15 mouse cellular contexts compared by ENCODE assay signal in the genomic region with DNA sequence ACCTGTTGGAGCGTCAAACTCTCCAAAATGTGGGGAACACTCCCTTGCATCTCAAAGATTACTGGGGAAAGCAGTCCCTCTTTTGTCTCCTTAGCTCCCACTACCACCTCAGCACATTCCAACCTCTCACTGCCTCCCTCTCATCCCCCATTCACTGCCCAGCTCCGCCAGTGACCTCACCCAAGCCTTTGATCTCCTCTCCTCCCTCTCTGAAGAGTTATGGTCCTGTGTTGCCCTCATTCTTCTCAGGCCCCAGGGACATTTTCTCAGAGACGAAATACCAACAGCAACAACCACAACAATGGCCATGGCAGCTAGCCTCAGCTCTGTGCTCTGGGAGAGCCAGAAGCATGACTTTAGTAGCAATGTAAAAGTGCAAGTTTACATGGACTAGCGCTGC. TPM values are rescaled to one million over a fixed set of nuclear protein-coding genes. Genes with fewer than 3 reads are reported as not detected.
A peak's percentile ranks its signal among the peaks of the same experiment; 100 is the strongest.
DNase-seq lines count a peak whose midpoint lies in the region; ATAC-seq lines count a peak whose summit lies in the region.
"Had no signal": no experiment of that assay in that cellular context is flagged by ENCODE, and none has a peak within 500 bp of the region (broad histone marks: within the 10 kb centered on the region; RNA-seq: fewer than 3 reads in every experiment).

No protein-coding gene starts in this region.

- no peak for ATAC-seq in hindbrain, embryonic 12.5 days (ENCODE audit: low FRiP score)

- 0 out of 2 replicates have a peak, but pooled peaks cover 4% of the 10 kb centered on the region for H3K9me3 ChIP-seq in hindbrain, embryonic 10.5 days
- H3K9me3 ChIP-seq in hindbrain, embryonic 12.5 days (replicated peaks), result no peaks in the 10 kb centered on the region
- H3K9me3 ChIP-seq: liver, embryonic 13.5 days had no signal

- no peak overlapping the region for H3K4me2 ChIP-seq in hindbrain, embryonic 12.5 days (replicated peaks)
- H3K4me2 ChIP-seq: liver, embryonic 13.5 days had no signal

- DNase-seq in adrenal gland, adult (ENCODE audit: inconsistent age in 2 of 2, low spot score in 1 of 2), result peak; percentile 58 to 75
- no peak for DNase-seq in adrenal gland, postnatal 25 days
- peak; percentile 27 for DNase-seq in hindbrain, embryonic 10.5 days (ENCODE audit: low spot score)
- DNase-seq in testis, postnatal 10 days (ENCODE audit: low spot score), result peak; percentile 36
- DNase-seq in testis, postnatal 14 days (ENCODE audit: low spot score), result no peak
- DNase-seq in urinary bladder, postnatal 36 days (ENCODE audit: low spot score in 2 of 2), result no peak
- DNase-seq in urinary bladder, adult 18-20 months (ENCODE audit: low spot score in 2 of 2), result no peak
- DNase-seq: cerebellum, adult 9-10 months; heart, adult 18-20 months; kidney, postnatal 10 days; liver, embryonic 13.5 days; thymus, postnatal 36 days had no signal

- WGBS in hindbrain, embryonic 10.5 days, result 21% methylated on average over 4 of the region's 4 CpGs
- WGBS in hindbrain, embryonic 12.5 days, result 23% methylated on average over 4 of the region's 4 CpGs

- H3K9ac ChIP-seq in hindbrain, embryonic 12.5 days, result no peak overlapping the region
- H3K9ac ChIP-seq: liver, embryonic 13.5 days had no signal

- H3K27ac ChIP-seq in hindbrain, embryonic 10.5 days, result peak overlapping the region; percentile 83
- H3K27ac ChIP-seq in hindbrain, embryonic 12.5 days, result no peak overlapping the region
- H3K27ac ChIP-seq: liver, embryonic 13.5 days had no signal

- H3K36me3 ChIP-seq in hindbrain, embryonic 10.5 days, result no peaks in the 10 kb centered on the region
- no peaks in the 10 kb centered on the region for H3K36me3 ChIP-seq in hindbrain, embryonic 12.5 days
- H3K36me3 ChIP-seq: liver, embryonic 13.5 days had no signal

- H3K27me3 ChIP-seq in hindbrain, embryonic 10.5 days (ENCODE audit: insufficient read depth, poor library complexity, severe bottlenecking), result no peaks in the 10 kb centered on the region
- H3K27me3 ChIP-seq in hindbrain, embryonic 12.5 days, result no peaks in the 10 kb centered on the region
- H3K27me3 ChIP-seq: liver, embryonic 13.5 days had no signal

- no peak overlapping the region for H3K4me3 ChIP-seq in hindbrain, embryonic 10.5 days
- H3K4me3 ChIP-seq in hindbrain, embryonic 12.5 days, result no peak overlapping the region
- H3K4me3 ChIP-seq: liver, embryonic 13.5 days had no signal

- peaks cover 59% of the 10 kb centered on the region for H3K4me1 ChIP-seq in hindbrain, embryonic 10.5 days (replicated peaks)
- peaks cover 19% of the 10 kb centered on the region for H3K4me1 ChIP-seq in hindbrain, embryonic 12.5 days

RNA-seq across cellular contexts. Expression of gene Ncf2, which starts 8.7 kb away (rescaled TPM):
- total RNA-seq in adrenal gland, postnatal 25 days (2021), result 4.0 and 4.2 TPM in 2 replicates
- polyA plus RNA-seq in hindbrain, embryonic 10.5 days (2016; fragmentation: Nextera tagmentation; extraction: Ambion mirVana), result 2.5 and 4.2 TPM in 2 replicates
- polyA plus RNA-seq in hindbrain, embryonic 12.5 days (2016; fragmentation: Nextera tagmentation; extraction: Ambion mirVana), result 2.3 and 2.9 TPM in 2 replicates

RNA-seq across cellular contexts. Expression of gene Arpc5, which starts 24.9 kb away (rescaled TPM):
- 111 and 124 TPM in 2 replicates for total RNA-seq in adrenal gland, postnatal 25 days (2021)
- 231 and 256 TPM in 2 replicates for polyA plus RNA-seq in hindbrain, embryonic 10.5 days (2016; fragmentation: Nextera tagmentation; extraction: Ambion mirVana)
- 310 and 335 TPM in 2 replicates for polyA plus RNA-seq in hindbrain, embryonic 12.5 days (2016; fragmentation: Nextera tagmentation; extraction: Ambion mirVana)

RNA-seq across cellular contexts. Expression of gene Rgl1, which starts 25.1 kb away (rescaled TPM):
- 18.2 and 31.1 TPM in 2 replicates for total RNA-seq in adrenal gland, postnatal 25 days (2021)
- 27.1 and 28.9 TPM in 2 replicates for polyA plus RNA-seq in hindbrain, embryonic 10.5 days (2016; fragmentation: Nextera tagmentation; extraction: Ambion mirVana)
- polyA plus RNA-seq in hindbrain, embryonic 12.5 days (2016; fragmentation: Nextera tagmentation; extraction: Ambion mirVana), result 23.9 and 24.7 TPM in 2 replicates

RNA-seq across cellular contexts. Expression of gene Apobec4, which starts 40.9 kb away (rescaled TPM):
- total RNA-seq in adrenal gland, postnatal 25 days (2021), result not detected in 2 replicates
- not detected in 2 replicates for polyA plus RNA-seq in hindbrain, embryonic 10.5 days (2016; fragmentation: Nextera tagmentation; extraction: Ambion mirVana)
- not detected in 2 replicates for polyA plus RNA-seq in hindbrain, embryonic 12.5 days (2016; fragmentation: Nextera tagmentation; extraction: Ambion mirVana)
- total RNA-seq: heart, adult 18-20 months; left cerebral cortex, adult 18-20 months; megakaryocyte-erythroid progenitor cell, adult 5-6 weeks had no signal
- polyA plus RNA-seq: liver, embryonic 13.5 days had no signal

Comparison
In these comparisons a context has a peak if more than half of its experiments do, and no peak if none do; other contexts are left out.
1. DNase-seq: peak in adrenal gland, adult (2 of 2), hindbrain, embryonic 10.5 days (single experiment) and testis, postnatal 10 days (single experiment); none in adrenal gland, postnatal 25 days (single experiment), testis, postnatal 14 days (single experiment), urinary bladder, postnatal 36 days (0 of 2) and urinary bladder, adult 18-20 months (0 of 2).